Mouse (Mus musculus): ENCODE results near the gene Ppp1r3g. TPM values are rescaled to one million over a fixed set of nuclear protein-coding genes. Genes with fewer than 3 reads are reported as not detected.
A peak's percentile ranks its signal among the peaks of the same experiment; 100 is the strongest.

Gene Ppp1r3g
- polyA plus RNA-seq, 1 experiment from 2014 or later = 1.7 TPM

DNA sequence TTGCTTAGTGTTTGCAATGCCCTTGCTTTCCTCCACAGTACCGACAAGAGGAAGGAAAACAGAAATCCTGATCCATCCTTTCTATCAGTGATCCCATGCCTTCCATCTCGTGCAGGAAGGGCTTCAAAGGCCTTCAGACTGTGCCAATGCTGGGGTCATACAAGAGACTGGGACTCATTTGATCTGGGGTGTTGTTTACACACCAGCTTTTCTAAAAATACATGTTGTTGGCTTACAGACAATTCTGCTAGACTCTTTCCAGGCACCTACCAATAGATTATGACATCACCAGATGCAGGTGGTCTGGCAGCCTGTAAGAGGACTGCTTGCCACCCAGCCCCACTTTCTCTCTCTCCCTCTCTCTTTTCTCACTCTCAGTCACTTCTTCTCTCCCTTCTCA is 51.3 kb downstream of the Ppp1r3g start:
- Histone ChIP-seq H3K4me1 (replicated peaks) (no peaks in the 10 kb centered on the region), H3K4me3 (no peak overlapping the region), H3K27me3 (ENCODE audit: insufficient read depth, poor library complexity, severe bottlenecking) (no peaks in the 10 kb centered on the region), H3K27ac (no peak overlapping the region), H3K9me3 (no peaks in the 10 kb centered on the region), H3K36me3 (no peaks in the 10 kb centered on the region)
- DNase-seq (ENCODE audit: low spot score) = no peak
- WGBS = 82% methylated on average over 2 of the region's 2 CpGs

DNA sequence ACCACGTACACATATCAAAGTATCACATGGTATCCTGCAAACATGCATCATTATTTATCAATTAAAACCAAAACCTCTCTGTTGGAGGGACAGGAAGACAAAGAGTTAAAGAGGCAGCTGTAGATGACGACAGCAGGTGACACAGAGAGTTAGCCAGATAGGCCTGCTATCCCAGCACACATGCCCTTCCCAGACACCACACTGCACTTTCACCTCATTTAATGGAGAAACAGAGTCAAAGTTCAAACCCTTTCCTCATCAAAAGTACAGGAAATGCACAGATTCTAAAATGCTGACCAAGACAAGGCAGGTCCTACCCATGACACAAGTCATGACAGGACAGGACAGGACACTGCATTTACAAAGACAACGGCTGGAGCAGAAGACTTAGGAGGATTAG is 57.0 kb downstream of the Ppp1r3g start:
- no peaks in the 10 kb centered on the region for H3K27me3 ChIP-seq (ENCODE audit: insufficient read depth, poor library complexity, severe bottlenecking)
- 77% methylated on average over 3 of the region's 3 CpGs for WGBS
- no peaks in the 10 kb centered on the region for H3K4me1 ChIP-seq (replicated peaks)
- no peak overlapping the region for H3K4me3 ChIP-seq
- no peaks in the 10 kb centered on the region for H3K9me3 ChIP-seq
- no peak overlapping the region for H3K27ac ChIP-seq
- no peaks in the 10 kb centered on the region for H3K36me3 ChIP-seq
- no peak for DNase-seq (ENCODE audit: low spot score)

DNA sequence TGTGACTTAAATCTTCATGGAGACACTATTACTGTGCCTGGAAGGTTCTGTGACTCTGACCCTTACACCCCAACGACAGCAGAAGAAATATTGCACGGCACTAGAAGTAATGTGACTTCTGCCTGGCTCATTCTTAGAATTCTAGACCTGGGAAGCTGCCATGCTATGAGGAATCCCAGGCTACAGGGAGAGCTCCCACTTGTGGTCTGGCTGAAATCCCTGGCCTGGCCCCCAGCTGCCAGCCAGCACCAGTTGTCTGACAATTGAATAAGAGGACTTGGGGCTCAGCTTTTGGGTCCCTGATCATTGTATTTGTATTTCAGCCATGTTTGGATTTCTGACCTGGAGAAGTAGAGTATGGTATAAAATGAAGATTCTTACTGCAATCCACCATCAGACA is 59.4 kb downstream of the Ppp1r3g start:
- Histone ChIP-seq H3K27ac (no peak overlapping the region), H3K9me3 (no peaks in the 10 kb centered on the region), H3K27me3 (ENCODE audit: insufficient read depth, poor library complexity, severe bottlenecking) (no peaks in the 10 kb centered on the region), H3K4me1 (replicated peaks) (no peaks in the 10 kb centered on the region), H3K36me3 (no peaks in the 10 kb centered on the region), H3K4me3 (no peak overlapping the region)
- WGBS = 80% methylated on average over 2 of the region's 2 CpGs
- DNase-seq (ENCODE audit: low spot score) = no peak

DNA sequence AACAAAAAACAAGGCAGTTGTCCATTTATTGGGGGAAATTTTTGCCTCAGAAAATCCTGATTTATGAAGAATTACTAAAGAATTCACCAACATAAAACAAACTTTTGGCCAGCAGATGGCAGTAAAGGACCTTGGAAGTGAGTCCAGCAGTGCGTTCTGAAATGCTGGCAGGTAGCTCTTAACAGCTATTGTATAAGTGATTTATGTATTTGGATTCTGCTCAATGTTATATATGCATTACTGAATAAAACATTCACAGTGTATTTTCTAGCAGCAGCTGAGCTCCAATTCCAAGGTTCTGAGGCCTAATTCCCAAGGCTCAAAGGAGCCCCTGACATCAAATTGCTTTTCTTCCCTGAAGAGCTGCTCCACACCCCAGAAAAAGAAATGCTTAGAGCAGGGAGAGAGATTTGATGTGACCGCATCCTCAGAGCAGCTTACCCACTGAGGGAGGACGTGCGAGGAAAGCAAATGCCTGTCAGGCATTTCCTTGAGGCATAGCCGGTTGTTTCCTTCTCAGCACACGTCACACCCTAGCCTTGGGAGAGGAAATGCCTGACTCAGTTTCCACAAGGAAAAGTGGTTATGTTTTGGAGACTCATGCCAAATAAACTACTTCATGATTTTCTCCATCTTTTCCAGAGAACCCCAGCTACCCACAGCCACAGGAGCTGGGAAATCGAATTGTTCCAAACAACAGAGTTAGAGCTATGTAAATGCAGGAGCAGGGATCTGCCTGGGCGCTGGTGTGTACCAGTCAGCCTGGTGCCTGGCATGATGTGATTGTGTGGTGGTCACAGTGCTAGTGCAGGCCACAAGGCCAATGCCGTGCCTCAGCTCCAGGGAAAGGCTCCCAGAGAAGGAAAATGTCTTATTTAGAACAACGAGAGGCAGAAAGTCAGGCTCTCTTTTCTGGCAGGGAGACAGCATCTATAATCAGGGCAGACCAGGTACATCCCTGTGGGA is 61.0 kb downstream of the Ppp1r3g start:
- no peaks in the 10 kb centered on the region for H3K9me3 ChIP-seq
- H3K27ac ChIP-seq = 0 out of 2 replicates have a peak overlapping the region, but pooled peaks have one; percentile 54
- no peaks in the 10 kb centered on the region for H3K36me3 ChIP-seq
- 71% methylated on average over 10 of the region's 10 CpGs for WGBS
- DNase-seq (ENCODE audit: low spot score) = peak; percentile 33
- no peaks in the 10 kb centered on the region for H3K27me3 ChIP-seq (ENCODE audit: insufficient read depth, poor library complexity, severe bottlenecking)
- no peaks in the 10 kb centered on the region for H3K4me1 ChIP-seq (replicated peaks)
- no peak overlapping the region for H3K4me3 ChIP-seq

Other genes starting within 250 kb of the Ppp1r3g start
- 21.4 and 29.5 TPM in 2 replicates for gene Rpp40, start 52.5 kb upstream of the Ppp1r3g start, polyA plus RNA-seq (2016; fragmentation: Nextera tagmentation; extraction: Ambion mirVana)
- gene Fars2, start 158.6 kb downstream of the Ppp1r3g start, polyA plus RNA-seq (2016; fragmentation: Nextera tagmentation; extraction: Ambion mirVana) = 28.9 and 31.0 TPM in 2 replicates
- 23.1 and 24.2 TPM in 2 replicates for gene Lyrm4, start 158.7 kb downstream of the Ppp1r3g start, polyA plus RNA-seq (2016; fragmentation: Nextera tagmentation; extraction: Ambion mirVana)